Mouse (Mus musculus): ENCODE measurements around the gene Dnttip1. TPM values are rescaled to one million over a fixed set of nuclear protein-coding genes. Genes with fewer than 3 reads are reported as not detected.

The Dnttip1 gene
- polyA plus RNA-seq, 2 experiments, result 26.0 to 36.7 TPM

GRCm38 (mm10) chr2:164748991-164749390, 3.2 kb downstream of the Dnttip1 start:
- Histone ChIP-seq H3K4me1 (replicated peaks; ENCODE audit: control insufficient read depth in 2 of 2, insufficient read depth in 2 of 2, low read length in 1 of 2) (peaks cover 10 to 22% of the 10 kb centered on the region in 2 experiments; a peak in 3 of 4 replicates), H3K9me3 (ENCODE audit: control insufficient read depth, low read length) (no peaks in the 10 kb centered on the region), H3K9ac (replicated peaks) (peak overlapping the region; percentile 48; the same call in 1 of the 2 replicates), H3K27ac (peak overlapping the region; percentile 64; the same call in 1 of the 2 replicates), H3K4me2 (ENCODE audit: low read depth) (peak overlapping the region; percentile 90), H3K36me3 (replicated peaks; ENCODE audit: control insufficient read depth, insufficient read depth, low read depth) (peaks cover 64% of the 10 kb centered on the region), H3K27me3 (ENCODE audit: control insufficient read depth, insufficient read depth, low read length) (no peaks in the 10 kb centered on the region), H3K4me3 (ENCODE audit: insufficient read depth in 1 of 2, low read depth in 2 of 2, low read length in 2 of 2) (no peak overlapping the region)
- ATAC-seq (ENCODE audit: insufficient read depth) (no peak), DNase-seq (ENCODE audit: low read depth in 3 of 3, low spot score in 3 of 3) (no peak)
- WGBS (ENCODE audit: insufficient replicate concordance), result 87% methylated on average over 6 of the region's 6 CpGs
- TF ChIP-seq CTCF (IDR thresholded peaks at IDR 0.05; ENCODE audit: low read depth), result no peak
- no peak for TF ChIP-seq EP300 (IDR thresholded peaks at IDR 0.05; ENCODE audit: low read depth)

DNA sequence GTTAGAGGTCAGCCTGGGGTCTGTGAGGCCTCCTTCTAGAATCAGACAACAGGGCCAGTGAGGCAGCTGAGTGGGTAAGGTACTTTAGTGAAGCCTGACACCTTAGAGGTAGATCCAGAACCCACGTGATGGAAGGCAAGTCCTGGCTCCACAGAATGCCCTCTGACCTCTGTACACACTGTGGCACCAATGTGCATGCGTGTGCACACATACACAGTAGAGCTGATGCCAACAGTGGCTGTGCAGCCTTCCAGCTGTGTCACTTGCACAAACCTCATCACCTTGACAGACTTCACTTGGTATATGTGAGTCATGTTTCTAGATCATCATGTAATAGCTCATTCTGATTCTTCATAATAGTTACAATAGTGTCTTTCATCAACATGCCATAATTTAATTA, 6.7 kb downstream of the Dnttip1 start:
- TF ChIP-seq CTCF (IDR thresholded peaks at IDR 0.05; ENCODE audit: low read depth), result no peak
- TF ChIP-seq EP300 (IDR thresholded peaks at IDR 0.05; ENCODE audit: low read depth), result no peak
- no peak overlapping the region for H3K27ac ChIP-seq
- no peaks in the 10 kb centered on the region for H3K9me3 ChIP-seq (ENCODE audit: control insufficient read depth, low read length)
- no peaks in the 10 kb centered on the region for H3K27me3 ChIP-seq (ENCODE audit: control insufficient read depth, insufficient read depth, low read length)
- WGBS (ENCODE audit: insufficient replicate concordance), result 84% methylated on average over 2 of the region's 2 CpGs
- no peak overlapping the region for H3K9ac ChIP-seq (replicated peaks)
- H3K4me2 ChIP-seq (ENCODE audit: low read depth), result no peak overlapping the region
- ATAC-seq (ENCODE audit: insufficient read depth) (no peak), DNase-seq (ENCODE audit: low read depth in 3 of 3, low spot score in 3 of 3) (no peak)
- H3K4me3 ChIP-seq (ENCODE audit: insufficient read depth in 1 of 2, low read depth in 2 of 2, low read length in 2 of 2), result no peak overlapping the region
- peaks cover 96% of the 10 kb centered on the region for H3K36me3 ChIP-seq (replicated peaks; ENCODE audit: control insufficient read depth, insufficient read depth, low read depth)
- peaks cover 0 to 12% of the 10 kb centered on the region in 2 experiments for H3K4me1 ChIP-seq (replicated peaks; ENCODE audit: control insufficient read depth in 2 of 2, insufficient read depth in 2 of 2, low read length in 1 of 2)

GRCm38 (mm10) chr2:164754105-164754504, 8.3 kb downstream of the Dnttip1 start:
- Histone ChIP-seq H3K27ac (no peak overlapping the region), H3K4me1 (replicated peaks; ENCODE audit: control insufficient read depth in 2 of 2, insufficient read depth in 2 of 2, low read length in 1 of 2) (peaks cover 13 to 15% of the 10 kb centered on the region in 2 experiments), H3K4me3 (ENCODE audit: insufficient read depth in 1 of 2, low read depth in 2 of 2, low read length in 2 of 2) (no peak overlapping the region), H3K4me2 (ENCODE audit: low read depth) (no peak overlapping the region), H3K27me3 (ENCODE audit: control insufficient read depth, insufficient read depth, low read length) (no peaks in the 10 kb centered on the region), H3K9me3 (ENCODE audit: control insufficient read depth, low read length) (no peaks in the 10 kb centered on the region), H3K9ac (replicated peaks) (no peak overlapping the region), H3K36me3 (replicated peaks; ENCODE audit: control insufficient read depth, insufficient read depth, low read depth) (peaks cover 91% of the 10 kb centered on the region)
- WGBS (ENCODE audit: insufficient replicate concordance), result 63% methylated on average over 11 of the region's 11 CpGs
- TF ChIP-seq EP300 (IDR thresholded peaks at IDR 0.05; ENCODE audit: low read depth), result no peak
- TF ChIP-seq CTCF (IDR thresholded peaks at IDR 0.05; ENCODE audit: low read depth), result no peak
- DNase-seq (ENCODE audit: low read depth in 3 of 3, low spot score in 3 of 3) (no peak), ATAC-seq (ENCODE audit: insufficient read depth) (no peak)

DNA sequence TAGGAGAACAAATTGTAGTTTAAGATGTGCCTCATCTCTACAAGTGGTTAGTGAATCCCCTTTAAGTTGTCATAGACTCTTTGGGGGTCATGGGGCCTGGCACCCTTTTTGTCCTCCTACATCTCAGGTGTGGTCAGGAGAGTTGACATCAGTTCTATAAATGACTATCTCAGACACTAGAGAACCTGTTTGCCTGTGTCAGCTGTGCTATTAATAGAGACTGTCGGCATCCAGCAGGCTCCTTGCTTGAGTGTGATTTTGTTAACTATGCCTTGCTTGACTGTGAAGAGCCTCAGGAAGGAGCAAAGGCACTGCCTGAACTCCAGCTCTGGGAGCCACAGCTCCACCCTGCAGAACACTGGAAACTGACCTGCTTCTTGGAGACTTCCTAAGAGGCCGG, 9.0 kb downstream of the Dnttip1 start:
- Histone ChIP-seq H3K9me3 (ENCODE audit: control insufficient read depth, low read length) (no peaks in the 10 kb centered on the region), H3K4me2 (ENCODE audit: low read depth) (no peak overlapping the region), H3K36me3 (replicated peaks; ENCODE audit: control insufficient read depth, insufficient read depth, low read depth) (peaks cover 92% of the 10 kb centered on the region), H3K9ac (replicated peaks) (no peak overlapping the region), H3K4me3 (ENCODE audit: insufficient read depth in 1 of 2, low read depth in 2 of 2, low read length in 2 of 2) (no peak overlapping the region), H3K27ac (peak overlapping the region; percentile 7; the same call in 1 of the 2 replicates), H3K4me1 (replicated peaks; ENCODE audit: control insufficient read depth in 2 of 2, insufficient read depth in 2 of 2, low read length in 1 of 2) (peaks cover 20 to 22% of the 10 kb centered on the region in 2 experiments), H3K27me3 (ENCODE audit: control insufficient read depth, insufficient read depth, low read length) (no peaks in the 10 kb centered on the region)
- TF ChIP-seq EP300 (IDR thresholded peaks at IDR 0.05; ENCODE audit: low read depth) (no peak), CTCF (IDR thresholded peaks at IDR 0.05; ENCODE audit: low read depth) (no peak)
- ATAC-seq (ENCODE audit: insufficient read depth), result no peak
- no peak for DNase-seq (ENCODE audit: low read depth in 3 of 3, low spot score in 3 of 3)
- 82% methylated on average over 2 of the region's 2 CpGs for WGBS (ENCODE audit: insufficient replicate concordance)

- Histone ChIP-seq H3K9me3 (ENCODE audit: control insufficient read depth, low read length) (no peaks in the 10 kb centered on the region), H3K27ac (peak overlapping the region; percentile 92), H3K9ac (replicated peaks) (peak overlapping the region; percentile 73), H3K36me3 (replicated peaks; ENCODE audit: control insufficient read depth, insufficient read depth, low read depth) (peaks cover 93% of the 10 kb centered on the region), H3K4me1 (replicated peaks; ENCODE audit: control insufficient read depth in 2 of 2, insufficient read depth in 2 of 2, low read length in 1 of 2) (peaks cover 48 to 50% of the 10 kb centered on the region in 2 experiments), H3K27me3 (ENCODE audit: control insufficient read depth, insufficient read depth, low read length) (no peaks in the 10 kb centered on the region), H3K4me3 (ENCODE audit: insufficient read depth in 1 of 2, low read depth in 2 of 2, low read length in 2 of 2) (no peak overlapping the region), H3K4me2 (ENCODE audit: low read depth) (peak overlapping the region; percentile 63; the same call in 1 of the 2 replicates)
- TF ChIP-seq EP300 (IDR thresholded peaks at IDR 0.05; ENCODE audit: low read depth), result no peak
- TF ChIP-seq CTCF (IDR thresholded peaks at IDR 0.05; ENCODE audit: low read depth), result no peak
- ATAC-seq (ENCODE audit: insufficient read depth) (no peak), DNase-seq (ENCODE audit: low read depth in 3 of 3, low spot score in 3 of 3) (no peak)
- 92% methylated on average over 11 of the region's 11 CpGs for WGBS (ENCODE audit: insufficient replicate concordance)
Observed at GRCm38 (mm10) chr2:164757841-164758240, 12.1 kb downstream of the Dnttip1 start.

All from liver, embryonic 14.5 days (tissue).